Mouse (Mus musculus) erythroblast, embryonic 14.5 days (primary cell): ENCODE results near the gene Rps15.

ENCODE experiments used
- GATA1 ChIP-seq: IDR thresholded peaks from 2 replicates; pipeline ENCODE4 v1.6.1; 2012; ENCODE audit warnings: low read length, inconsistent platforms, mixed read lengths
- TAL1 ChIP-seq: IDR thresholded peaks from 3 replicates; pipeline ENCODE4 v1.6.1; 2012; ENCODE audit warnings: low read length, inconsistent platforms, mixed read lengths

DNA sequence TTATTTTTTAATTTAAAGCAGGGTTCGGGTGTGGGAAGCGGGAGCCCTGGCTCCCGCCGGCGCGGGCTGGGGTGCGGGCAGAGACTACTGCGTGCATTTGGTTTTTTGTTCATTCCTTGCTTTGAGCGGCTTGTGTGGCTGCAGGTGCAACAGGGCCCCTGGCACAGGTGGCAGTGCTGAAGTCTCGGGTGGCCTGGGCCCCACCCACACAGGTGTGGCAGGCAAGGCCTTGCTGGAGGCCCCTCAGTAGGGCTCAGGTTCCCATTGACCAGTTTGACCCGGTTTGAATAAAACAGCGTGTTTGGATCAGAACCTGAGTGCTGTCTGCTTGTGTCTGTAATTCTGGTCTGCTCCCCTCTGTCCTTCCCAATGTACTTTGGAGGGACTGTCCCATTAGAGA lies 4.2 kb upstream of the Rps15 start:
- TF ChIP-seq TAL1 (no peak), GATA1 (no peak)
